Mouse (Mus musculus): ENCODE measurements around the gene Mesp2.

DNA sequence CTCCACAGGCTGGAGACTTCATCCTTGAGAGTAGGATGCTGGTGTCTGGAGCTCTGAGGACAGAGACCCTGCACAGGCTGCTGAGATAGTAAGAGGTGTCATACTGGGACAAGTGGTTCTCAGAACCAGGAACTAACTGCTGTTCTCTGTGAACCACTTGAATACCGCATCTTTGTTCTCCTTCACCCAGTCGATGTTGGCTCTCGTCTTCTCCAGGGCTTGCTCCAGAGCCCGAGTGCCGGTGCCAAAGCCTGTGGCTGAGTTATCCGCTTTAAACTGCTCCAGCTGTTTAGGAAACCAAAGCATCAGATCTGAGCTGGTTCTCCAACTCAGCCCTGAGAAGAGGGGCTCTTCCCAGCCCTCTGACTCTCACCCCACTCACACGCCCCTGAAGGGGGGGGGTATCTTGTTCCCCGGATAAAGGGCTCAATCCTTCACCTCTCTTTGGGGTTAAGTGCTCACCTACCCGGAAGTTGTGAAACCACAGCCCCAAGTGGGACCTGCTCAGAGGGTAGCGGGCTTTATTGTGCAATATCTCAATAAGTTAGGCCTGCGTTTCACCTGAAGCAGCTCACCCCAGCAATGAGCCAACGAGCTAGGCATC, 11.7 kb downstream of the Mesp2 start:
- TF ChIP-seq CTCF (IDR thresholded peaks at IDR 0.05; ENCODE audit: low read depth), result no peak
- no peak for TF ChIP-seq EP300 (IDR thresholded peaks at IDR 0.05; ENCODE audit: low read depth)
